Mouse (Mus musculus): ENCODE results near the gene Nsun5.

- TF ChIP-seq CTCF (IDR thresholded peaks at IDR 0.05; ENCODE audit: low read depth), result no peak
- TF ChIP-seq EP300 (IDR thresholded peaks at IDR 0.05; ENCODE audit: low read depth), result no peak
Measured at GRCm38 (mm10) chr5:135326121-135326659, 43.6 kb upstream of the Nsun5 start.

All from liver, postnatal 0 days (tissue).